Mouse (Mus musculus) liver, adult 2 months (tissue): ENCODE measurements around the gene Gnb1. TPM values are rescaled to one million over a fixed set of nuclear protein-coding genes. Genes with fewer than 3 reads are reported as not detected.
A peak's percentile ranks its signal among the peaks of the same experiment; 100 is the strongest.

Source experiments
- DNase-seq: peaks from one replicate; pipeline ENCODE4 v3.0.0-alpha.2; 2011; ENCODE audit warnings: low read depth, low spot score; ENCODE audit errors: extremely low read depth
- H3K27ac ChIP-seq: fragments of 200-500 bp; replicated peaks from 2 replicates; pipeline ENCODE4 v1.5.1; 2012; ENCODE audit warnings: low read depth, mild to moderate bottlenecking, control low read depth, inconsistent platforms, low read length; ENCODE audit not compliant: insufficient read depth
- H3K27me3 ChIP-seq: fragments of 200-500 bp; 2 replicates; pipeline ENCODE4 v1.6.1; 2012; ENCODE audit warnings: mild to moderate bottlenecking, moderate library complexity, low read length, inconsistent platforms; ENCODE audit not compliant: control insufficient read depth, insufficient read depth
- H3K36me3 ChIP-seq: fragments of 200-500 bp; 2 replicates; pipeline ENCODE4 v1.6.1; 2012; ENCODE audit warnings: low read length, inconsistent platforms; ENCODE audit not compliant: control insufficient read depth, insufficient read depth
- H3K4me1 ChIP-seq: fragments of 200-500 bp; 2 replicates; pipeline ENCODE4 v1.6.1; 2011; ENCODE audit warnings: low read length; ENCODE audit not compliant: control insufficient read depth, insufficient read depth
- H3K4me3 ChIP-seq: fragments of 200-500 bp; 2 replicates; pipeline ENCODE4 v1.5.1; 2011; ENCODE audit warnings: low read depth, mild to moderate bottlenecking, control low read depth, low read length, moderate library complexity; ENCODE audit not compliant: insufficient read depth
- H3K79me2 ChIP-seq: fragments of 200-500 bp; 2 replicates; pipeline ENCODE4 v1.6.1; 2012; ENCODE audit warnings: inconsistent platforms, mild to moderate bottlenecking, low read length, moderate library complexity; ENCODE audit not compliant: control insufficient read depth, insufficient read depth
- H3K9ac ChIP-seq: fragments of 200-500 bp; 2 replicates; pipeline ENCODE4 v1.6.1; 2012; ENCODE audit warnings: low read depth, mild to moderate bottlenecking, control low read depth, inconsistent platforms, low read length
- CTCF ChIP-seq: fragments of 200-500 bp; IDR thresholded peaks from 2 replicates; pipeline ENCODE4 v1.5.1; 2011; ENCODE audit warnings: low read depth, low read length, control low read depth
- POLR2A ChIP-seq: fragments of 200-500 bp; IDR thresholded peaks from 2 replicates; pipeline ENCODE4 v1.6.1; 2011; ENCODE audit warnings: low read length, control low read depth; ENCODE audit not compliant: insufficient read depth; ENCODE audit errors: extremely low read depth
- WGBS: fragments of 180-500 bp; shearing (Covaris S2); methylation state at CpG from one replicate; pipeline ENCODE4 v1.1.7; 2018; 5-methylcytosine and 5-hydroxymethylcytosine counted together
- polyA plus RNA-seq: library from polyadenylated mRNA; depleted of rRNA; stranded (reverse); fragments of >200 nt; gene quantifications from 2 replicates; pipeline ENCODE4 v1.2.3, GENCODE M21; 2012
- total RNA-seq: library from RNA; depleted of rRNA; stranded (reverse); fragments of >200 nt; gene quantifications from 2 replicates; pipeline ENCODE4 v1.2.3, GENCODE M21; 2014

Gnb1 gene
- total and polyA plus RNA-seq, 2 experiments = 26.5 to 143 TPM

DNA sequence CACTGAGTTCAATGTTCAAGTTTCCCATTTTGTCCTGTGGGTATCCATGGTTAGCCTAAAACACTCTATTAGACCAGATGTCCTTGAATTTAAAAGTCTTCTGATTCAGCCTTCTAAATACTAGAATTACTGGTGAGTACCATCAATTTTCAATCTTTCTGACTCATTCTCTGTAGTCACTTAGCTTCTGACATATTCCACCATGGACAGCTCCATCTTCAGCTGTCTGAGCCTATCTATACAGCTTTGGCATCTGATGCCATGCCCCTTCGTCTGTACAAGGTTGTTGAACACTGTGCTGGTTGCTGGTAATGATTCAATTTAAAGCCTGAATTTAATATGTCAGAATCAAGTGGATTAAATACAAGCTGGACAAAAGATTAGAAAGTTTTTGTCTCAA, 64.3 kb downstream of the Gnb1 start:
- Histone ChIP-seq H3K4me1 (peaks cover 13% of the 10 kb centered on the region), H3K4me3 (no peak overlapping the region), H3K36me3 (peaks cover 31% of the 10 kb centered on the region), H3K79me2 (no peaks in the 10 kb centered on the region), H3K27me3 (no peaks in the 10 kb centered on the region), H3K27ac (no peak overlapping the region), H3K9ac (no peak overlapping the region)
- 72% methylated on average over 1 of the region's 1 CpGs for WGBS
- DNase-seq = no peak
- TF ChIP-seq POLR2A (no peak), CTCF (no peak)

DNA sequence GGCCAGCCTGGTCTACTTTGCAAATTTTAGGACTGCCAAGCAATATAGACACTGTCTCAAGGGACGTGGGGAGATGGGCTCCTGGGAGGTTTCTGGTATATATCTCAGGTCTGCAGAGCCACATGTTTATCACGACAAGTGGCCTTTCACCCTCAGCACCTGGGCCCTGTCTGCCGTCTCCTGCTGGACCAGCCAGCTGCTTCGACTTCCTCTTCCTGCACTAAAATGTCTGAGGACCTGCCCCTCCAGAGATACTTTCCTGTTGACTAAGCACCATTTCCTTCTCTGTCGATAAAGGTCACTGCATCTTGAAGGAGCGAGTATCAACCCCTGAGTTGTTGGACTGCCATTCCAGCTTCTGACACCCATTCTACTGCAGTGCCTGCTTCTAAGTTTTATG, 68.3 kb downstream of the Gnb1 start:
- Histone ChIP-seq H3K27me3 (no peaks in the 10 kb centered on the region), H3K4me3 (no peak overlapping the region), H3K4me1 (peaks cover 36% of the 10 kb centered on the region), H3K27ac (0 out of 2 replicates have a peak overlapping the region, but pooled peaks have one; percentile 20), H3K79me2 (peaks cover under 1% of the 10 kb centered on the region; the same call in 1 of the 2 replicates), H3K36me3 (peaks cover 11% of the 10 kb centered on the region), H3K9ac (no peak overlapping the region)
- no peak for DNase-seq
- 66% methylated on average over 6 of the region's 6 CpGs for WGBS
- no peak for TF ChIP-seq CTCF
- no peak for TF ChIP-seq POLR2A

DNA sequence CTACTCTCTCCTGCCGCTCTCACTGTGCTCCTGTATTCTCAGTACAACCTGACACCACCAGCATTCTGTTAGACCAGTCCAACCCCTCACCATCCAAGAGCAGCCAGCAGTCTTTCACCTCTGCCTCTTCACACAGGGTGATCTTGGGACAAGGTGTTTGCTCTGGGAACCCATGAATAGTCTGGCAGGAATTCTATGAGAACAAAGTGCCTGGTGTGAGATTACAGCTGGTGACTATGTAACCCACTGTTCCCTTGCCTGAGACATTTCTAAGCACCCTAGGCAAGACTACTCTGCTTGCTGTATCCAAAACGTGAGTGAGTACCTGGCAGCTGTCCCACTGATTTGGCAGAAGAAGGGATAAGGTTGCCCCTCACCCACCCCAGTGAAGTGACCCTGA, 69.8 kb downstream of the Gnb1 start:
- DNase-seq = peak; percentile 82
- Histone ChIP-seq H3K27me3 (no peaks in the 10 kb centered on the region), H3K4me1 (peaks cover 41% of the 10 kb centered on the region), H3K79me2 (peaks cover 7% of the 10 kb centered on the region; the same call in 1 of the 2 replicates), H3K4me3 (no peak overlapping the region), H3K36me3 (peaks cover 4% of the 10 kb centered on the region), H3K27ac (peak overlapping the region; percentile 71), H3K9ac (peak overlapping the region; percentile 43; the same call in 1 of the 2 replicates)
- no peak for TF ChIP-seq CTCF
- no peak for TF ChIP-seq POLR2A
- 21% methylated on average over 2 of the region's 2 CpGs for WGBS

DNA sequence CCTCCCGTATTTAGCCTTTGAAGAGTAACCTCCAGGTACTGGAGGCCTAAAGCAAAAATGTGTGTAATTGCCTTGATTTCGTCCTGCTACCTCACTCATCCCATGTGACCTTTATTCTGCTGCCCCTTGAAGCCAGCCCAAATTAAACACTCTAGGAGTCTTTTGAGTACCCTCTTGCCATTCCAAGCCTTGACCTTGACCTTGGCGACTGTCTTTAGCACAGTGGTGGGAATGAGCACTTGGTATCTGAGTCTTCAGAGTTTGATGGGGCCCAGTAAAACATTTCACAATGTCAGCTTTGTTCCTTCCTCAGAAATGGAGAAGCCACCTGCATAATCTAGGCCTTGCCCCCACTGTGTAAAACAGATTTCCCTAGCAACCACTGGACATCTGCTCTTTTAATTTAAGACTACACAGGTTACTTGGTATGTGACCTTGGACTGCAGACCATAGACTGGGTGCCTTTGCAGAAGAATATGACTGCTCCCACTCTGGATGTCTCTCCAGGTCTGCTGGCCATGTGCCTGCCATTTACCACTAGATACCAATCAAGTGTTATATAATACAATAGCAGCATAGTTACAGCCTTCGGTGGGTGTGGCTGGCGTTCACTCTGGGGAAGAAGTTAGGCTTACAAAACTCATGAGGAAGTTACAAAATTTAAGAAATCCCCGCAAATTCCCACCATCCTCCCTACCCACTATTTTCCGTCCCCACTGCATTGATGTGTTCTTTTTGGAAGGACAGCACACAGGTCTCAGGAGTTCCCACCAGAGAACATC, 70.7 kb downstream of the Gnb1 start, which contains the start of gene Nadk:
TSS of gene Nadk (plus strand) at position 718 of the 782 bp plus-strand sequence.
- WGBS = 59% methylated on average over 7 of the region's 7 CpGs
- H3K36me3 ChIP-seq = peaks cover 4% of the 10 kb centered on the region
- peaks cover 47% of the 10 kb centered on the region for H3K4me1 ChIP-seq
- H3K4me3 ChIP-seq = peak within 1 kb of the TSS; percentile 38; the same call in 1 of the 2 replicates
- peak within 1 kb of the TSS; percentile 43 for H3K9ac ChIP-seq
- H3K27ac ChIP-seq = peak within 1 kb of the TSS; percentile 71
- peaks cover 7% of the 10 kb centered on the region; the same call in 1 of the 2 replicates for H3K79me2 ChIP-seq
- TF ChIP-seq POLR2A (no peak), CTCF (no peak)
- no peaks in the 10 kb centered on the region for H3K27me3 ChIP-seq
- DNase-seq = peak; percentile 26

DNA sequence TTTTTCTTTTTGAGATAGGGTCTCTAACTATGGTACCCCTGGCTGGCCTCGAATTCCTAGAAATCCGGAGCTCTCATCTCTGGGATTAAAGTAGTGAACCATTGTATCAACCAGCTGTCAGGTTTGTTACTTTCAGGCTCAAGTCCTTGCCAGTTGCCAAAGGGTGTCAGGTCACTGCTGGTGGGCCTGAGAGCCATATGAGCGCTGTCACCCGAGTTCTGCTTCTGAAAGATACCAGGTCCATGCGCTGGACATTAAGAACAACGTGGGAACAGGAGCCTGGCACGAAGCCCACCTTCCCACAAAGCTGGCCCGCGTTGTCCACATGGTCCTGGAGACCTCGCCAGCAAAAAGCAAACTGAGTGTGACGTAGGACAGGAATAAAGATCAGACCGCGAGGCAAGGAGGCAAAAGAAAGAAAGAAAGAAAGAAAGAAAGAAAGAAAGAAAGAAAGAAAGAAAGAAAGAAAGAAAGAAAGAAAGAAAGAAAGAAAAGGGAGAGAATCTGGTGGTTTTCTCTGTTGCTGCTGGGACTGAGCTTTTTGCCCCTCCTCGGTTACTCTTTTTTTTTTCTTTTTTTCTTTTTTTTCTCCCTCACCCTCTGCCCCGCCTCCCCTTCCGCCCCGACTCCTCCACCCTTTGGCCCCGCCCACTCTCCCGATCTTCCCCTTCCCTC, 71.7 kb downstream of the Gnb1 start:
- Histone ChIP-seq H3K27me3 (no peaks in the 10 kb centered on the region), H3K27ac (peak overlapping the region; percentile 65), H3K36me3 (peaks cover 2% of the 10 kb centered on the region; the same call in 1 of the 2 replicates), H3K4me1 (peaks cover 50% of the 10 kb centered on the region), H3K9ac (peak overlapping the region; percentile 43), H3K79me2 (peaks cover 7% of the 10 kb centered on the region; the same call in 1 of the 2 replicates), H3K4me3 (peak overlapping the region; percentile 38; the same call in 1 of the 2 replicates)
- TF ChIP-seq CTCF (no peak), POLR2A (no peak)
- DNase-seq = peak; percentile 62
- WGBS = 3% methylated on average over 17 of the region's 19 CpGs
